Mouse (Mus musculus) limb, embryonic 11.5 days (tissue): ENCODE data around the gene Dspp. TPM values are rescaled to one million over a fixed set of nuclear protein-coding genes. Genes with fewer than 3 reads are reported as not detected.
A peak's percentile ranks its signal among the peaks of the same experiment; 100 is the strongest.

Experiments used
- ATAC-seq: fragments of 200-750 bp; cut with Nextera tagmentation; 2 replicates; pipeline ENCODE4 v1.8.0; 2017; ENCODE audit warnings: low read depth; ENCODE audit not compliant: insufficient number of reproducible peaks, low FRiP score, low TSS enrichment
- DNase-seq: peaks from one replicate; pipeline ENCODE4 v3.0.0-alpha.2; 2015; ENCODE audit warnings: low spot score
- H3K27ac ChIP-seq: fragments of 300-500 bp; sonication (generic); replicated peaks from 2 replicates; pipeline ENCODE4 v1.5.1; 2014; ENCODE audit warnings: low read depth, mild to moderate bottlenecking, low read length
- H3K27me3 ChIP-seq: fragments of 300-500 bp; sonication (generic); 2 replicates; pipeline ENCODE4 v1.6.1; 2014; ENCODE audit warnings: mild to moderate bottlenecking, low read length, mixed read lengths; ENCODE audit not compliant: control insufficient read depth, insufficient read depth
- H3K36me3 ChIP-seq: fragments of 300-500 bp; sonication (generic); 2 replicates; pipeline ENCODE4 v1.6.1; 2014; ENCODE audit warnings: mild to moderate bottlenecking, low read length, moderate library complexity, mixed read lengths; ENCODE audit not compliant: control insufficient read depth, insufficient read depth
- H3K4me1 ChIP-seq: fragments of 300-500 bp; sonication (generic); 2 replicates; pipeline ENCODE4 v1.6.1; 2014; ENCODE audit warnings: low read length, mixed read lengths; ENCODE audit not compliant: control insufficient read depth, insufficient read depth
- H3K4me2 ChIP-seq: fragments of 300-500 bp; sonication (generic); 2 replicates; pipeline ENCODE4 v1.6.1; 2014; ENCODE audit warnings: low read depth, mild to moderate bottlenecking, moderate library complexity; ENCODE audit not compliant: severe bottlenecking
- H3K4me3 ChIP-seq: fragments of 300-500 bp; sonication (generic); 2 replicates; pipeline ENCODE4 v1.5.1; 2014; ENCODE audit warnings: low read depth, low read length
- H3K9ac ChIP-seq: fragments of 300-500 bp; sonication (generic); 2 replicates; pipeline ENCODE4 v1.6.1; 2014; ENCODE audit warnings: mild to moderate bottlenecking, low read length
- H3K9me3 ChIP-seq: fragments of 300-500 bp; sonication (generic); 2 replicates; pipeline ENCODE4 v1.6.1; 2016; ENCODE audit warnings: low read length; ENCODE audit not compliant: control insufficient read depth
- WGBS: fragments of 180-500 bp; shearing (Covaris S2); extraction: QIAGEN DNeasy Blood & Tissue Kit; methylation state at CpG from one replicate; pipeline ENCODE4 v1.1.7; 2014; 5-methylcytosine and 5-hydroxymethylcytosine counted together
- polyA plus RNA-seq: library from polyadenylated mRNA; unstranded; fragments of >200 nt; fragmentation: Nextera tagmentation; extraction: Ambion mirVana; gene quantifications from 2 replicates; pipeline ENCODE4 v1.2.1, GENCODE M21; 2014

Gene Dspp
- polyA plus RNA-seq, result not detected in 2 replicates

- Histone ChIP-seq H3K4me1 (no peaks in the 10 kb centered on the region), H3K4me2 (no peak within 1 kb of the TSS), H3K36me3 (no peaks in the 10 kb centered on the region), H3K9me3 (no peaks in the 10 kb centered on the region; the same call in 1 of the 2 replicates), H3K4me3 (no peak within 1 kb of the TSS), H3K27ac (no peak within 1 kb of the TSS), H3K9ac (no peak within 1 kb of the TSS), H3K27me3 (no peaks in the 10 kb centered on the region)
- no peak for ATAC-seq
- DNase-seq, result no peak
- 89% methylated on average over 7 of the region's 7 CpGs for WGBS
Measured at GRCm38 (mm10) chr5:104170412-104170811, at the start of gene Dspp. Gene Dspp, plus strand, starts transcription at chr5:104170712.

- DNase-seq, result no peak
- Histone ChIP-seq H3K9ac (no peak overlapping the region), H3K4me2 (no peak overlapping the region), H3K27ac (no peak overlapping the region), H3K4me1 (no peaks in the 10 kb centered on the region), H3K36me3 (no peaks in the 10 kb centered on the region), H3K4me3 (no peak overlapping the region), H3K27me3 (no peaks in the 10 kb centered on the region), H3K9me3 (no peaks in the 10 kb centered on the region)
- WGBS, result 70% methylated on average over 6 of the region's 6 CpGs
- ATAC-seq, result no peak
Measured at GRCm38 (mm10) chr5:104124016-104124658, 46.4 kb upstream of the Dspp start.

- H3K27me3 ChIP-seq, result no peaks in the 10 kb centered on the region
- no peak for DNase-seq
- H3K9me3 ChIP-seq, result no peaks in the 10 kb centered on the region
- no peaks in the 10 kb centered on the region for H3K4me1 ChIP-seq
- no peak overlapping the region for H3K9ac ChIP-seq
- no peak overlapping the region for H3K27ac ChIP-seq
- H3K4me2 ChIP-seq, result no peak overlapping the region
- no peak overlapping the region for H3K4me3 ChIP-seq
- no peak for ATAC-seq
- H3K36me3 ChIP-seq, result no peaks in the 10 kb centered on the region
- 89% methylated on average over 12 of the region's 12 CpGs for WGBS
Measured at GRCm38 (mm10) chr5:104126561-104127320, 43.8 kb upstream of the Dspp start.

- Histone ChIP-seq H3K9me3 (no peaks in the 10 kb centered on the region), H3K4me3 (no peak overlapping the region), H3K36me3 (no peaks in the 10 kb centered on the region), H3K27me3 (no peaks in the 10 kb centered on the region), H3K27ac (no peak overlapping the region), H3K9ac (no peak overlapping the region), H3K4me1 (no peaks in the 10 kb centered on the region), H3K4me2 (no peak overlapping the region)
- WGBS, result 76% methylated on average over 1 of the region's 1 CpGs
- ATAC-seq (no peak), DNase-seq (no peak)
Measured at GRCm38 (mm10) chr5:104127351-104127750, 43.2 kb upstream of the Dspp start.

GRCm38 (mm10) chr5:104128281-104129031 lies 42.1 kb upstream of the Dspp start:
- H3K9ac ChIP-seq, result no peak overlapping the region
- H3K27ac ChIP-seq, result no peak overlapping the region
- WGBS, result 38% methylated on average over 12 of the region's 12 CpGs
- no peaks in the 10 kb centered on the region for H3K9me3 ChIP-seq
- no peaks in the 10 kb centered on the region for H3K27me3 ChIP-seq
- DNase-seq (no peak), ATAC-seq (0 out of 2 replicates have a peak, but pooled peaks have one; percentile 62)
- no peak overlapping the region for H3K4me2 ChIP-seq
- H3K4me3 ChIP-seq, result no peak overlapping the region
- no peaks in the 10 kb centered on the region for H3K4me1 ChIP-seq
- no peaks in the 10 kb centered on the region for H3K36me3 ChIP-seq

- Histone ChIP-seq H3K4me3 (no peak overlapping the region), H3K9ac (no peak overlapping the region), H3K27ac (no peak overlapping the region), H3K4me2 (no peak overlapping the region), H3K36me3 (no peaks in the 10 kb centered on the region), H3K9me3 (no peaks in the 10 kb centered on the region), H3K27me3 (no peaks in the 10 kb centered on the region), H3K4me1 (no peaks in the 10 kb centered on the region)
- 84% methylated on average over 4 of the region's 4 CpGs for WGBS
- ATAC-seq (no peak), DNase-seq (no peak)
Measured at GRCm38 (mm10) chr5:104130891-104131290, 39.6 kb upstream of the Dspp start.

GRCm38 (mm10) chr5:104131544-104131943 lies 39.0 kb upstream of the Dspp start:
- no peaks in the 10 kb centered on the region for H3K27me3 ChIP-seq
- ATAC-seq (no peak), DNase-seq (no peak)
- H3K27ac ChIP-seq, result no peak overlapping the region
- no peak overlapping the region for H3K4me2 ChIP-seq
- no peak overlapping the region for H3K4me3 ChIP-seq
- H3K9ac ChIP-seq, result no peak overlapping the region
- WGBS, result 66% methylated on average over 4 of the region's 4 CpGs
- H3K9me3 ChIP-seq, result no peaks in the 10 kb centered on the region
- no peaks in the 10 kb centered on the region for H3K36me3 ChIP-seq
- H3K4me1 ChIP-seq, result no peaks in the 10 kb centered on the region

GRCm38 (mm10) chr5:104133752-104134151 lies 36.8 kb upstream of the Dspp start:
- no peak overlapping the region for H3K4me2 ChIP-seq
- no peaks in the 10 kb centered on the region for H3K4me1 ChIP-seq
- H3K27me3 ChIP-seq, result no peaks in the 10 kb centered on the region
- WGBS, result 80% methylated on average over 4 of the region's 4 CpGs
- H3K9ac ChIP-seq, result no peak overlapping the region
- ATAC-seq, result no peak
- no peaks in the 10 kb centered on the region for H3K9me3 ChIP-seq
- H3K27ac ChIP-seq, result no peak overlapping the region
- H3K4me3 ChIP-seq, result no peak overlapping the region
- no peaks in the 10 kb centered on the region for H3K36me3 ChIP-seq
- no peak for DNase-seq
